Mouse (Mus musculus): ENCODE measurements around the gene 1190005I06Rik.

DNA sequence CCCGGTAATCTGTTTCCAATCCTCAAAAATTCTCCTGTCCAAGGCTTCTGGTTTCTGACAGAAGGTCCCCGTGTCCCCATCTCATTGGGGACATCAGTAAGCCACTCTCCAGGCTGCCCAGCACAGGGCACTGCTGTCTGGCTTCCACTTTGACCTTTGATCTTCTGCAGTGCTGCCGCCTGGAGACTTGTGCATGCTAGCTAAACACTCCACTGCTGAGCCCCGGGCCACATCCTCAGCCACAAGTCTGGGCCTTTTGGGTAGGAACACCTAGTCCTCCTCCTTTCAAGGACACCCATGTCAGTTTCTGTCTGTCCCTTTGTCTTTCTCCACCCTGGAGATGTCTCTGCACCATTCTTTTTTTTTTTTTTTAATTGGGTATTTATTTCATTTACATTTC is 45.5 kb upstream of the 1190005I06Rik start:
- TF ChIP-seq CTCF (IDR thresholded peaks at IDR 0.05; ENCODE audit: insufficient read depth, low read depth, low read length) (no peak), POLR2A (IDR thresholded peaks at IDR 0.05; ENCODE audit: insufficient read depth, low read depth, low read length) (no peak)

Data from olfactory bulb, adult 2 months (tissue).